Mouse (Mus musculus) subcutaneous adipose tissue, adult 2 months (tissue): ENCODE data around the gene Zfp971. TPM values are rescaled to one million over a fixed set of nuclear protein-coding genes. Genes with fewer than 3 reads are reported as not detected.

Experiments used
- polyA plus RNA-seq: library from polyadenylated mRNA; depleted of rRNA; stranded (reverse); fragments of >200 nt; gene quantifications from 2 replicates; pipeline ENCODE4 v1.2.3, GENCODE M21; 2012; ENCODE audit warnings: low replicate concordance; rRNA removed

Zfp971 gene
- polyA plus RNA-seq = 2.2 and 3.0 TPM in 2 replicates

DNA sequence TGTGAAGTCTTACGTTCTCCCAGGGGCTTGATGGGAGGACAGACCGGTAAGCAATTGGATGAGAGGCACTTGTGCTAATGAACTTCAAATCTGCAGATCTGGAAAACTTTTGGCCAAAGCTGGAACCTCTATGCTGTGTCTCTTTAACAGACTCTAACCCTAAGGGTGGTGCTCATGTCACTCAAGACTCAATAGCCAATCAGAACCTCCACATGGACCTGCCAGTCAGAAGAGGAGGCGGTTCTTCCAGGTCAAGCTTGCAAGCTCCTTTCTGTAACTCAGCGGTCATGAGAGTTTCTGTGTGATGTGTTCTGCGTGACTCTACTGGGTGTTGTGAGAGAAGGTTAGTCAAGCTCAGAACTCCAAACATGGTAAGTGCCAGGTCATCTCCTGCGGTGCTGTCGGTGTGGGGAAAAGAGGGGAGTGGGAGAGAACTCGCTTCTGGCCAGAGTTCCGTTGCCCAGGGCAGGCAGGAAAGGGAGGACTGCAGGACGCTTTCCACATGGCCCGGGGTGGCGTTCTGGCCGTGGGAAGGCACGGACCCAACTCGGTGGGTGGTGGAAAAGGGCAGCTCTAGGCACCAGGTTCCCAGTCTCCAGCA is at the start of gene Zfp971:
Gene Zfp971 (plus strand): TSS at position 274 of the 601 bp plus-strand sequence.

DNA sequence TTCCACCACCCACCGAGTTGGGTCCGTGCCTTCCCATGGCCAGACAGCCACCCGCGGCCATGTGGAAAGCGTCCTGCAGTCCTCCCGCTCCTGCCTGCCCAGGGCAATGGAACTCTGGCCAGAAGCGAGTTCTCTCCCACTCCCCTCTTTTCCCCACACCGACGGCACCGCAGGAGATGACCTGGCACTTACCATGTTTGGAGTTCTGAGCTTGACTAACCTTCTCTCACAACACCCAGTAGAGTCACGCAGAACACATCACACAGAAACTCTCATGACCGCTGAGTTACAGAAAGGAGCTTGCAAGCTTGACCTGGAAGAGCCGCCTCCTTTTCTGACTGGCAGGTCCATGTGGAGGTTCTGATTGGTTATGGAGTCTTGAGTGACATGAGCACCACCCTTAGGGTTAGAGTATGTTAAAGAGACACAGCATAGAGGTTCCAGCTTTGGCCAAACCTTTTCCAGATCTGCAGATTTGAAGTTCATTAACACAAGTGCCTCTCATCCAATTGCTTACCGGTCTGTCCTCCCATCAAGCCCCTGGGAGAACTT is 55.2 kb downstream of the Zfp971 start, which contains the start of gene Zfp931:
Gene Zfp931 (minus strand): TSS at position 311 of the 552 bp plus-strand sequence.

Other genes starting within 250 kb of the Zfp971 start
- gene Gm14325, start 182.9 kb upstream of the Zfp971 start, polyA plus RNA-seq = 27.5 and 37.6 TPM in 2 replicates
- 1.1 and 3.3 TPM in 2 replicates for gene Gm14327, start 126.2 kb upstream of the Zfp971 start, polyA plus RNA-seq
- gene Zfp972, start 97.7 kb upstream of the Zfp971 start, polyA plus RNA-seq = 0.36 TPM in 1 of 2 replicates, not detected in the other
- gene Gm14326, start 66.0 kb upstream of the Zfp971 start, polyA plus RNA-seq = 6.0 and 7.8 TPM in 2 replicates
- gene Zfp931, start 55.2 kb downstream of the Zfp971 start, polyA plus RNA-seq = 3.1 and 4.9 TPM in 2 replicates
- 0.51 TPM in 1 of 2 replicates, not detected in the other for gene Phactr3, start 95.7 kb downstream of the Zfp971 start, polyA plus RNA-seq